Mouse (Mus musculus) intestine, embryonic 15.5 days (tissue): ENCODE measurements at regions not wholly inside any gene's neighbourhood (a gene's known extent, or its start where the extent isn't known, plus 50 kb on each side); places are given as distances from the start of the nearest gene placed in this dataset.
A peak's percentile ranks its signal among the peaks of the same experiment; 100 is the strongest.

Experiments
- ATAC-seq: fragments of 200-750 bp; cut with Nextera tagmentation; 2 replicates; pipeline ENCODE4 v1.8.0; 2017; ENCODE audit warnings: moderate TSS enrichment, moderate library complexity
- H3K27ac ChIP-seq: fragments of 300-500 bp; sonication (generic); 2 replicates; pipeline ENCODE4 v1.5.1; 2015; ENCODE audit warnings: mild to moderate bottlenecking, inconsistent platforms
- H3K27me3 ChIP-seq: fragments of 300-500 bp; sonication (generic); replicated peaks from 2 replicates; pipeline ENCODE4 v1.6.1; 2015; ENCODE audit warnings: inconsistent platforms
- H3K36me3 ChIP-seq: fragments of 300-500 bp; sonication (generic); 2 replicates; pipeline ENCODE4 v1.6.1; 2015; ENCODE audit warnings: inconsistent platforms
- H3K4me1 ChIP-seq: fragments of 300-500 bp; sonication (generic); replicated peaks from 2 replicates; pipeline ENCODE4 v1.6.1; 2015; ENCODE audit warnings: inconsistent platforms
- H3K4me2 ChIP-seq: fragments of 300-500 bp; sonication (generic); replicated peaks from 2 replicates; pipeline ENCODE4 v1.6.1; 2015; ENCODE audit warnings: mild to moderate bottlenecking, inconsistent platforms
- H3K4me3 ChIP-seq: fragments of 300-500 bp; sonication (generic); replicated peaks from 2 replicates; pipeline ENCODE4 v1.5.1; 2015; ENCODE audit warnings: inconsistent platforms
- H3K9ac ChIP-seq: fragments of 300-500 bp; sonication (generic); 2 replicates; pipeline ENCODE4 v1.6.1; 2015; ENCODE audit warnings: inconsistent platforms
- H3K9me3 ChIP-seq: fragments of 300-500 bp; sonication (generic); 2 replicates; pipeline ENCODE4 v1.6.1; 2016; ENCODE audit warnings: inconsistent platforms
- WGBS: fragments of 180-500 bp; shearing (Covaris S2); methylation state at CpG from one replicate; pipeline ENCODE4 v1.1.7; 2015; 5-methylcytosine and 5-hydroxymethylcytosine counted together

GRCm38 (mm10) chr4:125893139-125893538, 131.2 kb upstream of the Csf3r start:
- Histone ChIP-seq H3K27me3 (no peaks in the 10 kb centered on the region), H3K9me3 (no peaks in the 10 kb centered on the region), H3K9ac (no peak overlapping the region), H3K4me2 (no peak overlapping the region), H3K4me3 (no peak overlapping the region), H3K36me3 (no peaks in the 10 kb centered on the region), H3K27ac (no peak overlapping the region), H3K4me1 (peaks cover 3% of the 10 kb centered on the region; the same call in 1 of the 2 replicates)
- 69% methylated on average over 6 of the region's 6 CpGs for WGBS
- no peak for ATAC-seq

- Histone ChIP-seq H3K4me1 (peaks cover 9% of the 10 kb centered on the region; the same call in 1 of the 2 replicates), H3K4me2 (no peak overlapping the region), H3K27ac (no peak overlapping the region), H3K9ac (no peak overlapping the region), H3K9me3 (no peaks in the 10 kb centered on the region), H3K4me3 (no peak overlapping the region), H3K27me3 (0 out of 2 replicates have a peak, but pooled peaks cover 2% of the 10 kb centered on the region), H3K36me3 (no peaks in the 10 kb centered on the region)
- WGBS, result 62% methylated on average over 2 of the region's 2 CpGs
- no peak for ATAC-seq
These were observed 126.6 kb upstream of the Csf3r start for GRCm38 (mm10) chr4:125897707-125898106.

GRCm38 (mm10) chr4:125898631-125899348, 125.6 kb upstream of the Csf3r start:
- Histone ChIP-seq H3K4me2 (no peak overlapping the region), H3K9me3 (no peaks in the 10 kb centered on the region), H3K36me3 (no peaks in the 10 kb centered on the region), H3K9ac (no peak overlapping the region), H3K27me3 (0 out of 2 replicates have a peak, but pooled peaks cover 2% of the 10 kb centered on the region), H3K4me3 (no peak overlapping the region), H3K4me1 (peaks cover 9% of the 10 kb centered on the region; the same call in 1 of the 2 replicates), H3K27ac (no peak overlapping the region)
- no peak for ATAC-seq
- WGBS, result 37% methylated on average over 11 of the region's 11 CpGs

- no peaks in the 10 kb centered on the region for H3K36me3 ChIP-seq
- ATAC-seq, result no peak
- no peaks in the 10 kb centered on the region for H3K9me3 ChIP-seq
- H3K9ac ChIP-seq, result no peak overlapping the region
- H3K27ac ChIP-seq, result no peak overlapping the region
- H3K4me2 ChIP-seq, result no peak overlapping the region
- 64% methylated on average over 10 of the region's 10 CpGs for WGBS
- H3K27me3 ChIP-seq, result 0 out of 2 replicates have a peak, but pooled peaks cover 2% of the 10 kb centered on the region
- H3K4me3 ChIP-seq, result no peak overlapping the region
- peaks cover 9% of the 10 kb centered on the region; the same call in 1 of the 2 replicates for H3K4me1 ChIP-seq
These were observed 122.6 kb upstream of the Csf3r start for GRCm38 (mm10) chr4:125901546-125902276.

GRCm38 (mm10) chr4:125906296-125906695, 118.1 kb upstream of the Csf3r start:
- Histone ChIP-seq H3K27ac (no peak overlapping the region), H3K4me3 (no peak overlapping the region), H3K9me3 (no peaks in the 10 kb centered on the region), H3K27me3 (0 out of 2 replicates have a peak, but pooled peaks cover 5% of the 10 kb centered on the region), H3K36me3 (no peaks in the 10 kb centered on the region), H3K4me2 (no peak overlapping the region), H3K9ac (no peak overlapping the region), H3K4me1 (no peaks in the 10 kb centered on the region)
- ATAC-seq, result no peak
- 73% methylated on average over 5 of the region's 5 CpGs for WGBS

- Histone ChIP-seq H3K9ac (no peak overlapping the region), H3K4me2 (no peak overlapping the region), H3K36me3 (no peaks in the 10 kb centered on the region), H3K9me3 (no peaks in the 10 kb centered on the region), H3K27me3 (peaks cover 16% of the 10 kb centered on the region), H3K4me1 (peaks cover 5% of the 10 kb centered on the region; the same call in 1 of the 2 replicates), H3K4me3 (no peak overlapping the region), H3K27ac (no peak overlapping the region)
- no peak for ATAC-seq
- WGBS, result 80% methylated on average over 8 of the region's 8 CpGs
These were observed 115.4 kb upstream of the Csf3r start for GRCm38 (mm10) chr4:125908901-125909300.

GRCm38 (mm10) chr4:125911541-125912270, 112.6 kb upstream of the Csf3r start:
- 15% methylated on average over 24 of the region's 24 CpGs for WGBS
- H3K4me1 ChIP-seq, result peaks cover 5% of the 10 kb centered on the region; the same call in 1 of the 2 replicates
- H3K4me2 ChIP-seq, result no peak overlapping the region
- H3K4me3 ChIP-seq, result no peak overlapping the region
- H3K9me3 ChIP-seq, result no peaks in the 10 kb centered on the region
- H3K9ac ChIP-seq, result no peak overlapping the region
- H3K27me3 ChIP-seq, result peaks cover 16% of the 10 kb centered on the region
- no peak overlapping the region for H3K27ac ChIP-seq
- no peaks in the 10 kb centered on the region for H3K36me3 ChIP-seq
- 0 out of 2 replicates have a peak, but pooled peaks have one; percentile 39 for ATAC-seq

- H3K27me3 ChIP-seq, result peaks cover 16% of the 10 kb centered on the region
- H3K4me1 ChIP-seq, result peaks cover 5% of the 10 kb centered on the region; the same call in 1 of the 2 replicates
- no peaks in the 10 kb centered on the region for H3K36me3 ChIP-seq
- peak; percentile 45 for ATAC-seq
- WGBS, result 21% methylated on average over 8 of the region's 8 CpGs
- no peaks in the 10 kb centered on the region for H3K9me3 ChIP-seq
- no peak overlapping the region for H3K4me2 ChIP-seq
- H3K27ac ChIP-seq, result no peak overlapping the region
- H3K9ac ChIP-seq, result no peak overlapping the region
- no peak overlapping the region for H3K4me3 ChIP-seq
These were observed 111.8 kb upstream of the Csf3r start for GRCm38 (mm10) chr4:125912444-125913049.

- no peaks in the 10 kb centered on the region for H3K36me3 ChIP-seq
- peaks cover 16% of the 10 kb centered on the region for H3K27me3 ChIP-seq
These were observed 109.2 kb upstream of the Csf3r start for GRCm38 (mm10) chr4:125915166-125915565.

GRCm38 (mm10) chr4:125917210-125917609, 107.1 kb upstream of the Csf3r start:
- WGBS, result 55% methylated on average over 6 of the region's 6 CpGs
- Histone ChIP-seq H3K9ac (no peak overlapping the region), H3K36me3 (no peaks in the 10 kb centered on the region), H3K27me3 (peaks cover 9% of the 10 kb centered on the region), H3K4me1 (no peaks in the 10 kb centered on the region; the same call in 1 of the 2 replicates), H3K27ac (no peak overlapping the region), H3K9me3 (no peaks in the 10 kb centered on the region), H3K4me3 (no peak overlapping the region), H3K4me2 (no peak overlapping the region)
- ATAC-seq, result no peak

More at GRCm38 (mm10) chr4:125915166-125915565, 109.2 kb upstream of the Csf3r start:
- Histone ChIP-seq H3K4me1 (peaks cover 5% of the 10 kb centered on the region; the same call in 1 of the 2 replicates), H3K27ac (no peak overlapping the region), H3K4me2 (no peak overlapping the region), H3K9ac (no peak overlapping the region), H3K4me3 (no peak overlapping the region), H3K9me3 (no peaks in the 10 kb centered on the region)
- 41% methylated on average over 8 of the region's 8 CpGs for WGBS
- no peak for ATAC-seq

- 0 out of 2 replicates have a peak, but pooled peaks cover 3% of the 10 kb centered on the region for H3K27me3 ChIP-seq
- no peaks in the 10 kb centered on the region; the same call in 1 of the 2 replicates for H3K4me1 ChIP-seq
- no peak overlapping the region for H3K9ac ChIP-seq
- peak; percentile 43; the same call in 1 of the 2 replicates for ATAC-seq
- no peak overlapping the region for H3K27ac ChIP-seq
- H3K9me3 ChIP-seq, result no peaks in the 10 kb centered on the region
- H3K4me3 ChIP-seq, result no peak overlapping the region
- WGBS, result 16% methylated on average over 19 of the region's 19 CpGs
- H3K4me2 ChIP-seq, result peak overlapping the region; percentile 6; the same call in 1 of the 2 replicates
- no peaks in the 10 kb centered on the region for H3K36me3 ChIP-seq
These were observed 102.6 kb upstream of the Csf3r start for GRCm38 (mm10) chr4:125921550-125922316.
